Mouse (Mus musculus): Measurements from ENCODE around the gene Cdca4.

The Cdca4 gene

DNA sequence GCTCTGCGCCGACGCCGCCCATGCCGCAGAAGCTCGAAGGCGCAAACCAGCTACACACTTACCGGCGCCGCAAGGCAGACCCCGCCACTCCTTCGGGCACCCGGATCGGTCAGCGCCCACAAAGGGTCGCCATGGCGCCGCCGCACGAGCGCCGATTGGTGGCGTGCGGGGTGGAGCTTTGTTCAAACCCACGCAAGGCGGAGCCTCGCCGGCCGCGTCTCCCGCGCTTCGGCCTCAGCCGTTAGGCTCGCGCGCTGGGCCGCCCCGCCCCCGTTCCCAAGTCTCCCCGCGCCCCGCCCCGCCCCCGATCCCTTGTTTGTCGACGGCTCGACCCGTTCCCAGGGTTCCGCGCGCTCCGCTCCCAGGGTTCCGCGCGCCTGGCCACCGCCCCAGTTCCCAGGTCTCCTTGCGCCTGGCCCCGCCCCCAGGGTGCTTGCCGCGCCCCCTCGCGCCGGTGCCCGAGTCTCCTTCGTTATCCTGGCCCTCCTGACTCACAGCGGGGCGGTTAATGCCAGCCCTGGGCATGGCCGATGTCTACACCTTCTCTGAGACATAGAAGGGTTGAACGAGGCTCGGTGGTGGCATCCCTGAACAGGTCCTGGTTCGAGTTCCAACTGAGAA, at the start of gene Cdca4:
TSS of gene Cdca4 (minus strand) at position 180 of the 621 bp plus-strand sequence.
- DNase-seq (ENCODE audit: low spot score in 2 of 2): peak; percentile 96 to 98

- DNase-seq (ENCODE audit: low spot score in 2 of 2): peak in 1 of 2 experiments; percentile 76
Measured at GRCm38 (mm10) chr12:112877607-112878020, 48.4 kb upstream of the Cdca4 start.

DNA sequence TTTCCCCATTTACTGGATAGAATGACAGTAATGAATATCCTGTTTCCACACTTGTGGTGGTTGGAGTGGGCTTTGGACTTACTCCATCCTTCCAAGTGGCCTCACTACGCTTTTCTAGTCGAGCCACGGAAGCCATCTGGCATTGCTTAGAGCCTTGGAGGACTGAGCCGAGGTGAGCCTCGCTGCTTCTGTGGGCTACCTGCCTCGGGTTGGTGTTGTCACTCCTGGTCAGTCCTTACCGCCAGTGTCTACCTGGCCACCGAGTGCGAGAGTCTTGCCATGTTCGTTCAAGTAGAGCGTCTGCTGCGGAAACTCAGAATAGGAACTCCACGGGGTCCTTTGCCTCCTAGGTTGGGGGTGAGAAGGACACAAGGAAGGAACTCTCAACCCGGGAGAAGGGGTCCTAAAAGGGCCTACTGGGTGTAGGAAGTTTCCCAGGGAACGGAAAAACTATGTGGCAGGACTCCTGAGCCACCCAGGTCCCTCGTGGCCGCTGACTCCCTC, 47.9 kb upstream of the Cdca4 start:
- DNase-seq (ENCODE audit: low spot score in 2 of 2): no peak

GRCm38 (mm10) chr12:112876332-112877072, 47.3 kb upstream of the Cdca4 start:
- DNase-seq (ENCODE audit: low spot score in 2 of 2): peak in 1 of 2 experiments; percentile 79

DNA sequence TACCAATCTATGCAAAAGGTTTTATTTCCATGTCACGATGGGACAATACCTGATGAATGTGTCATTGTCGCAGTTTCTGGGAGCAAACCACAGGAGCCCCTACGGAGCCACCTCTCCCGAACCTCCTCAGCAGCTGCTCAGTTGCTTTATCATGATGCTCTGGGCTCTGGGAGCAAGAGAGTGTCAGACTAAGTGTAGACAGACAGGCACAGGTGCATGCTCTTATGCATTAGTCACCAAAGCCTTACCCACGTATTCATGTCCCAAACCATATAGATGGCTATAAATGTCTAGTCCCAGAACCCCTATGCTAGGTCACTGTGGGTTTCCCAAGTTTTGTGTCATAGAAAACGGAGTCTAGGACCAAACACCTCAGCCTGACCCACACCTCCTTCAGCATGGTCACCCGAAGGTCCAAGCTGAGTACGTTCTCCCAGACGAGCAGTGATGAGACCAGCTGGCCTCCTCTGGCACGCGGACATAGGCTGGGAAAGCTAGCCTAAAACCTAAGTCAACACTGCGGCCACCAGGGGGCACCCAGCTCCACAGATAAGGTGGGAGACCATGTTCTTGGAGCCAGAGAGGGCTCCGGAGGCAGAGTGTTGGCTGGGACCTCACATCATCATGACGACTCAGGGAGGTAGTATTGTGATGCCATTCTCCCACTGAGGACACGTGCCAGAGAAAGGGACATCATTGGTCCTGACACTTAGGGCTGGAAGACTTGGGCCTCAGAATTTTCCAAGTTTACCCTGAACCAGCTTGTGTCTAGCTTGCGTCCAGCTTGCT, 46.2 kb upstream of the Cdca4 start:
- peak; percentile 89 to 91 for DNase-seq (ENCODE audit: low spot score in 2 of 2)

GRCm38 (mm10) chr12:112874199-112874598, 45.0 kb upstream of the Cdca4 start:
- DNase-seq (ENCODE audit: low spot score in 2 of 2): peak in 1 of 2 experiments; percentile 64

DNA sequence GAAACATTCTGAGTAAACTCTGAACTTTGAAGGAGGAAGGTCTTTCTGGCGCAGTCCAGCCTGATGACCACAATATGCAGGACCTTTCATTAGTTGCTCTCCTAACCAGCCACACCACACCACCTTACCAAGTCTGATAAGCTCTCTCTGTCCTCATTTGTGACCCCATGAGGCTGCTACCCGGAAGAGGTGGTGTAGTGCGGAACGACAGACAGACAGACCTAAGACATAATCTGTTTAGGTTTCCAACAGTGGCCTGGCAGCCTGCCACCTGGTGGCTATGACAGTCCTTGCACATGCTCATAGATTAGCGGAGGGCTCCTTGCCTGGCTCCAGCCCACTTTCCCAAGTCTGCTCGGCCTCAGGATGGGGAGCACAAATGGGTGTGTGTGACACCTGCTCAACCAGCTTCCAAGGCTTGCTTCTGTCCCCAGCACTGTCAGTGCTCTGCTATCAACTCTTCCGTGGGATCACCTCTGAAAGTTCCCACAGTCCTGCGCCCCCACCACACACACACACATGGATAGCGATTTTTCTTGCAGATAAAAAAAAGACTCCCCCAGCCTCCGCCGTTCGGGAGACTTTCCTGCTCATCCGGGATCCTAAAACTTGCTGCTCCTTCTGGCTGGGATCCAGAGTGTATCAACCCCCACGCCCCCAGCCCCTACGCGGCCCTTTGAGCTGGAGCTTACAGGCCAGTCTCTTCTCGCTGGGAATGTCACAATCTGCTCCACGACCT, 44.4 kb upstream of the Cdca4 start:
- peak in 1 of 2 experiments; percentile 78 for DNase-seq (ENCODE audit: low spot score in 2 of 2)

DNA sequence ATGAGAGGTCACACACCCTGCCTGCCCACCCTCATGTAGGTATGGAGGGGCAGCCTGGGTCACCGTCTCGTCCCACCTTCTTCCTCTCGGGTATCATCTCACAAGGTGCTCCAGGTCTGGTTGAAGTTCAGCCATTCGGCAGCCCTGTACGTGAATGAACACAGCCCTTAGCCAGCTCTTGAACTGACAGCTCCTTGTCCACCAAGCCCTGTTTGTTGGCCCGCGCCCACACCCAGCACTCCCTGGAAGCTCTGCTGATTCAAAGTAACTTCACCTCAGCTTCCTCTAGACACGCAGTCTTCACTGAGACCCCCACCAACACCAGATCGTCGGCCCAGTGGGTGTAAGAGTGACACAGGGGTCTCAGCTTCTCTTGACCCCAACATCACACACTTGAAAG, 43.8 kb upstream of the Cdca4 start:
- no peak for DNase-seq (ENCODE audit: low spot score in 2 of 2)

DNA sequence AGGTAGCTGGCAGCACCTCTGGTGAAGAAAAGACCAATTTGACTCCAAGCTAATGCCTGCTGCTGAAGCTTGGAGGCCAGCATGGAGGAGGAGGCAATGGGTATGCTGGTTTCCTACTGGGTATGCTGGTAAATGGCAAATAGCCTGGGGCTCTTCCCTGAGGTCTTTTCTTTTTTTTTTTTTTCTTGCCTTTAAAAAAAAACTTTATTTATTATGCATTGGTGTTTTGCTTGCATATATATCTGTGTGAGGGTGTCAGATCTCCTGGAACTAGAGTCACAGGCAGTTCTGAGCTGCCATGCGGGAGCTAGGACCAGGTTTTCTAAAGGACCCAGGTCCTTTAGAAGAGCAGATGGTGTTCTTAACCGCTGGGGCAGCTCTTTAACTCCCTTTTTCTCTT, 42.0 kb upstream of the Cdca4 start:
- DNase-seq (ENCODE audit: low spot score in 2 of 2): no peak

- DNase-seq (ENCODE audit: low spot score in 2 of 2): no peak
Measured at GRCm38 (mm10) chr12:112870775-112871174, 41.6 kb upstream of the Cdca4 start.

DNA sequence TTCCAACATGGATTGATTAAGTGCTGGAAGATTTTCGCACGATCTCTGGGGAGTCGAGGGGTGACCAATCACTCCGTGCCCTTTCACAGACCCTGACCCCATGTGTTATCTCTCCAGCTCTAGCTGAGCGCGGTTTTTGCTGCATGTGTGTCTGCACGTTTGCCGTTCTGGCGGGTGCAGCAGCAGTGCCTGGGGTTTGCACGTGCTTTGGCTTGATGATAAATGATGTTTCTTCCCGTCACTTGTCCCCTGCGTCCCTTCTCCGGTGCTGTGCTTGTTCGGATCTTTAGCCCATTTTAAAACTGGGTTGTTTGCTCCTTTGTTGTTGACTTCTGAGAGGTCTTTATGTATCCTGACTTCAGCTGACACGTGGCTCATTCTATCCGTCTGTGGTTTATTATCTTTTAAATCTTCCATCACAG, 40.6 kb upstream of the Cdca4 start:
- DNase-seq (ENCODE audit: low spot score in 2 of 2): no peak

GRCm38 (mm10) chr12:112868178-112869087, 39.2 kb upstream of the Cdca4 start, which contains the start of gene Gpr132:
Gpr132 (minus strand) TSS chr12:112868228.
- DNase-seq (ENCODE audit: low spot score in 2 of 2): no peak

GRCm38 (mm10) chr12:112867106-112867674, 38.0 kb upstream of the Cdca4 start:
- DNase-seq (ENCODE audit: low spot score in 2 of 2): no peak

DNA sequence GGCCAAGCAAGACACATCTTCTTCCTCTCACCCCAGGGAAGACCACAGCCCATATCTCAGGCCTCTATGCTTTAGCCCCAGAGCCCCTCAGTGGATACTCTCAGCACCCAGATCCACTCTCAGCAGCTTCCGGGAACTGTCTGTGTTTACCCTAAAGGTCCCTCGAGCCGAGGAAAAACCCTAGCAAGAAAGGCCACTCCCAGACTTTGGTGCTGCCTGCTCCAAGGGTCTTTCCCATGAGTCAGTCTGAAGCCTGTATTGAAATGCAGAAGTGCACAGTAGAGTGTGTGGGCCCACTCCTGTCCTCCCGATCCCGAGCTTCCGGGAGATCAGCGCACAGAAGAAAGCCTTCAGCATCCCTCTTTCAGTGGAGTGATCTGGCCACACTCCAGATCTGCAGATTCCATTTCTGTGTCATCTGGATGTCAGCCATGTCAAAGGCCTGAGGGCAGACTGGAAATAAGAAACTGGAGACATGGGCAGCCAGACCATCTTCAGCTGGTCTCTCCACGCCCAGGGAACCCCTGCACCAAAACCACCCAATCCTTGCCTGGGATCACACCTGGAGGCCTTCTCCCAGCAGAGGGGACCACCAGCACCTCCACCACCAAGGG, 37.4 kb upstream of the Cdca4 start:
- DNase-seq (ENCODE audit: low spot score in 2 of 2): no peak

DNA sequence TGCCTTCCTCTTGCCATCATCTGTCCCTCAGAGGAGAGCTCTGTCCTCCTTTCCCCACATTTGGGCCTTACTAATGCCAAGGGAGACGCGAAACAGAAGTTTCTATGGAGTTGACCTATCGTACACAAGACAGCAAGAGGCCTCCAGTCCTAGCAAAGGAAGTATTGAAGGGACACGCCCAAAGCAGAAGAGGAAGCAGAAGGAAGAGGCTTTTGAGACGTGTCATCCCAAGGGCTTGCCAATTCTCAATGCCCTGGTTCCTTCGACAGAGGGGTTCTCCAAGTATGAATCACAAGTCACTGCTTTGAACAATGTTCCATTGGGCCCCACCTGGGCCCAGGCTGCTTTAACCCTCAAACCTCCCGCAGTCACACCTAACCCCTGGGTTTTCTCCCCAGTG, 35.6 kb upstream of the Cdca4 start:
- DNase-seq (ENCODE audit: low spot score in 2 of 2): no peak

DNA sequence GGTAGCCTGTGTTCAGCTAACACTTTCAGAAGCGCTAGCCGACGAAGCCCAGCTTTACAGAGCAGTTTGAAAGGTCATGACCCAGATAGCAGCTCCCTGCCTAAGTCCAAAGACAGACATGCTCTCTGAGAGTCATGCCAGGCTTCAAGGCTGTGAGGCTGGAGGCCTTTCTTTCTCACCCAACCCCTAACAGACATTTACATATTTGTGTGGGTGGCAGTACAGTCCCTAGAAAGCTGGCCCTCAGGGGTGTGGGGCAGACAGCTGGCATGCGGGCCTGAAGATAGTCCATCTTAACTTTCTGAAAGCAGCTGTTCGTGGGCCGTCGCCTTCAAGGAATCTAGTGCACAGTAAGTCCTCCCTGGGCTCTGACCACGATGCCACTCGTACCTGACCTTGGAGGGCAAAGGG, 32.7 kb upstream of the Cdca4 start:
- DNase-seq (ENCODE audit: low spot score in 2 of 2): no peak

- DNase-seq (ENCODE audit: low spot score in 2 of 2): no peak
Measured at GRCm38 (mm10) chr12:112860765-112861164, 31.5 kb upstream of the Cdca4 start.

DNA sequence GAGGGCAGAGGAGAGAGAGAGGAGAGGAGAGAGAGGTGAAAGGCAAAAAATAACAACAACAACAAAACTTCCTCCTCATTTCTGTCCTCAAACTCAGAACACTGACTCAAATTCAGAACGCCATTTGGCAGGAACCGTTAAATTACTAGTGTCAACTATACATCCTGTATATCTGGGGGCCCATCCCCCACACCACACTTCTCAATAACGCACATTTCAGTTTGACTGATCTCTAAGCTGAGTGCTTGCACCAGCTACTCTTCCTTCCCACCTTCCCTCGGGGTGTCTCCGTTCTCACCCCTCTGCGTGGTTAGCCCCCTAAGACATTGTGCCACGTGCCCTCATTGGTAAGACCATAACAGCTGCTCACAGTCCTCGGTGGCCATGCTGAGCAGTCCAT, 30.7 kb upstream of the Cdca4 start:
- DNase-seq (ENCODE audit: low spot score in 2 of 2): no peak

DNA sequence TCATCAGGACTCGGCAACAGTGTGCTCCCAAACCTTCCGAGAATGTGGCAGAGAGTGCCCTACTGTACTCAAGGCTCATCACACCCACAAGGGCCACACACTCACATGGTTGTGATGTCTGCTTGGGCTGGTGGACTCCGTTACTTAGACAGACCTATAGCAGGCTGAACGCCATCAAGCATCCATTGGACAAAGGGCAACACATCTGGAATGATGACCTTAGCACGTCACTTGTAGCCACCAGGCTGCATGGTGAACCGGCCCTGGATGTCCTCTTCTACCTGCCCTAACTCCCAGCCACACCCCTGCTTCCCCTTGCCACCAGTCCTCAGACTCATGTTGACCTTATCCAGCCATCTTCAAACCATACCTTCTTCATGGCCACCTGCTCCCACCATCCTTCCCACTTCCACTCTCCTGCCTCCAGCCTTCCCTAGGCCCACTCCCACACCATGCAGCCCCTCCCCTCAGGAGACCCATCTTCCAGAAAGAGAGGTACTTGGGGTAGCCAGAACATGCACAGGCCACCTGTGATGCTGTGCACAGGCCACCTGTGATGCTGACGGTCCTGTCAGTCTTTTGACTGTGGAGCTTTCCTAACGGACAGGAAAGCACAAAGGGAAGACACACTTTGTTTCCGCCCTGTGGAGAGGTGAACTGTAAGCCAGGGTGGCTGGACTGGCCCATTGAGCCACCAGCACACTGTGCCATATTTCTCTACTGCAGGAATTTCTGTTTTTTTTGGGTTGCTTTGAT, 29.5 kb upstream of the Cdca4 start:
- DNase-seq (ENCODE audit: low spot score in 2 of 2): no peak

All from urinary bladder, postnatal 36 days (tissue).